Mouse (Mus musculus): Measurements from ENCODE around the gene Tsc22d3. TPM values are rescaled to one million over a fixed set of nuclear protein-coding genes. Genes with fewer than 3 reads are reported as not detected.

Gene Tsc22d3
- polyA plus RNA-seq, 1 experiment from 2014 or later = 113 TPM

DNA sequence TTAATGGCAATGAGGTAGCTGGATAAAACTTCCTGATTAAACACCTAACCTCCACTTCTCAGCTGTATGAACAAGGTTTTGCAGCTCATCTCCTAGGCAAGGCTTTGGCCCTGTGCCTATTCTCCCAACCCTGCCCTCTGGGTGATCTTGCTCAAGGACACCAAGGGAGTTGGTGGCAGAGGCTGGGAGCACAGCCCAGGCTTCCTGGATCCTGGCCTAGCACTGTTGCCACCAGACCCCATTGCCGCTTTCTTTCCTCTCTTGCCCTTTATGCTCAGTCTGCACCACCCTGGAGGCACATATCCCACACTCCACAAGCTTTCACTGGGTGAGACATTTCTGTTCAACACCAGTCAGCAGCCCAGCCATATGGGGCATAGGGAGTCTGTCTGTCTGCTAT lies 35.7 kb downstream of the Tsc22d3 start:
- Histone ChIP-seq H3K4me2 (replicated peaks) (no peak overlapping the region), H3K4me1 (no peaks in the 10 kb centered on the region), H3K9me3 (no peaks in the 10 kb centered on the region), H3K4me3 (no peak overlapping the region), H3K9ac (no peak overlapping the region), H3K27me3 (peaks cover 25% of the 10 kb centered on the region), H3K27ac (no peak overlapping the region), H3K36me3 (no peaks in the 10 kb centered on the region)
- WGBS = 88% methylated on average over 1 of the region's 1 CpGs
- no peak for ATAC-seq (ENCODE audit: insufficient number of reproducible peaks, insufficient read depth, low FRiP score, low TSS enrichment)

DNA sequence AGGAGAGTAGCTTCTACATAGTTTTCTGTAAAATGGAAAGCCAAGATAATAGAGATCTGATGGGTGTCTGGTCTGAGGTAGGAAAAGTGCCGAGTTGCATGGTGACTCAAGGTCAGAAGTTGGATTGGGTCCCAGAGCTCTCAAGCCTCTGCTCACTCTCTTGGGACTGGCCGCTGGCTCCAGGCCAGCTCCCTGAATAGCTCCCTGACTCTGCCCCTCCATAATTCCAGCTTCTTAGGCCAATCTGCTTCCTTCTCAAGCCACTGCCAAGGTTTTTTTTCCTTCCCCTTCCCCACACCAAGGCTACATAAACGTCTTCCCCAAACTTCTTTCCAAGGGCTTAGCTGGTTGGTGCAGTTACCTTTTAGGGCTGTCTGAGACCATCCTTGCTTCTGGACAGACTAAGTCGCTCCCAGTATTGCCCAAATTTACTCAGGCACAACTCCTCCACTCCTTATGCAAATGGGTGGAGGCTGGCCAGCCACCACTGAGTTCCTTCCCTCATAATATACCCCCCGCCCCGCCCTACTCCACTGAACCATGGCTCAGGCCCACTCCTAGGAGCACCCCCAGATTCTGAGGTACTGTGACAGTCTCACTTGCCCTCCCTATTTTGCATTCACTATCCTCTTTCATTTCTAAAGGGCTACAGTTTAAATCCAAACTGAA lies 42.1 kb downstream of the Tsc22d3 start:
- H3K27me3 ChIP-seq = peaks cover 5% of the 10 kb centered on the region; the same call in 1 of the 2 replicates

DNA sequence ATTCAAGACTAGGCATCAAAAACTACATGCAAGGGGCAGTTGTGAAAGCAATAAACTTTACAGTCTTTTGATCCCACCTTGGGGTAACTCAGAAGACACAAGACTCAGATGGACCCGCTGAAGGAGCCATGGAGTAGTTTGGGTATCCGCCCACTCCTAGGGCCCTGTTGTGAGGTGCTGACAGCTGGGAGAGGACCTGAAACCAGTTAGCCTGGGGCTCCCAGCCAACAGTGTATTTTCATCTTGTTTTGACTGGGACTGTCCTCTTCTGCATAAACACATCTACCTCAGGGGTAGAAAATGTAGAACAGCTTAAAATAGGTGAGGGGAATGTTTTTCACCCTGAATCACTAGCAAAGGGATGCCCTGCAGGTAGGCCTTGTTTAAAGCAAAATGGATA lies 44.5 kb downstream of the Tsc22d3 start:
- H3K4me3 ChIP-seq = no peak overlapping the region
- H3K4me2 ChIP-seq (replicated peaks) = no peak overlapping the region
- H3K9me3 ChIP-seq = no peaks in the 10 kb centered on the region
- no peak for ATAC-seq (ENCODE audit: insufficient number of reproducible peaks, insufficient read depth, low FRiP score, low TSS enrichment)
- H3K27me3 ChIP-seq = peaks cover 7% of the 10 kb centered on the region; the same call in 1 of the 2 replicates
- WGBS = 72% methylated on average over 2 of the region's 2 CpGs
- no peaks in the 10 kb centered on the region for H3K36me3 ChIP-seq
- no peak overlapping the region for H3K27ac ChIP-seq
- H3K9ac ChIP-seq = no peak overlapping the region
- H3K4me1 ChIP-seq = no peaks in the 10 kb centered on the region

More for the DNA sequence above, 42.1 kb downstream of the Tsc22d3 start:
- no peaks in the 10 kb centered on the region for H3K9me3 ChIP-seq
- ATAC-seq (ENCODE audit: insufficient number of reproducible peaks, insufficient read depth, low FRiP score, low TSS enrichment) = no peak
- no peak overlapping the region for H3K4me2 ChIP-seq (replicated peaks)
- WGBS = 81% methylated on average over 6 of the region's 6 CpGs
- no peak overlapping the region for H3K4me3 ChIP-seq
- no peaks in the 10 kb centered on the region for H3K4me1 ChIP-seq
- no peak overlapping the region for H3K27ac ChIP-seq
- H3K9ac ChIP-seq = no peak overlapping the region
- H3K36me3 ChIP-seq = no peaks in the 10 kb centered on the region

DNA sequence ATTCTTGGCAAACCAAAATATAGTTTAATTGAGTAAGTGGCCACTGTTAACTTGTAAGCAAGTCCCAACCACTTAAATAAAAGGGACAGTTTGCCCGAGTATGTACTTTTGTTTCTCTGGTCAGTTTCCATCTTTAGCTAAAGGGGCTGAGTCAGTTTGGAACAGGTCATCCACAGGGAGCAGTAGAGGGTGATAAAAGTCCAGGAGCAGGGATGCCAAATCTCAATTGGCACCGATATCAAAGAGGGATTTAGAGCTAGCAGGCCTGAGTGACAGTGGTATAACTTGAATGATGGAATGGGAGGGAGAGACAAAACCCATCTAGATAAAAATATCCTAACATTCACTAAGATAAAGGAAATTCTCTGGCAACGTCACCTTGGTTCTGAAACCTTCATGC lies 45.0 kb downstream of the Tsc22d3 start:
- Histone ChIP-seq H3K4me2 (replicated peaks) (no peak overlapping the region), H3K27me3 (peaks cover 12% of the 10 kb centered on the region; the same call in 1 of the 2 replicates), H3K9me3 (no peaks in the 10 kb centered on the region), H3K9ac (no peak overlapping the region), H3K4me3 (no peak overlapping the region), H3K27ac (no peak overlapping the region), H3K4me1 (no peaks in the 10 kb centered on the region), H3K36me3 (no peaks in the 10 kb centered on the region)
- no peak for ATAC-seq (ENCODE audit: insufficient number of reproducible peaks, insufficient read depth, low FRiP score, low TSS enrichment)
- WGBS = 79% methylated on average over 3 of the region's 3 CpGs

- Histone ChIP-seq H3K9me3 (no peaks in the 10 kb centered on the region), H3K27ac (no peak overlapping the region), H3K4me3 (no peak overlapping the region), H3K4me1 (no peaks in the 10 kb centered on the region), H3K36me3 (no peaks in the 10 kb centered on the region), H3K9ac (no peak overlapping the region), H3K27me3 (peaks cover 29% of the 10 kb centered on the region; the same call in 1 of the 2 replicates), H3K4me2 (replicated peaks) (no peak overlapping the region)
- WGBS = 81% methylated on average over 7 of the region's 7 CpGs
- ATAC-seq (ENCODE audit: insufficient number of reproducible peaks, insufficient read depth, low FRiP score, low TSS enrichment) = no peak
Observed at GRCm38 (mm10) chrX:140547660-140548419, 52.6 kb downstream of the Tsc22d3 start.

- 43% methylated on average over 3 of the region's 3 CpGs for WGBS
- no peak overlapping the region for H3K9ac ChIP-seq
Observed at GRCm38 (mm10) chrX:140544737-140545136, 55.7 kb downstream of the Tsc22d3 start.

GRCm38 (mm10) chrX:140542938-140543673 lies 57.4 kb downstream of the Tsc22d3 start:
- H3K27me3 ChIP-seq = peaks cover 11% of the 10 kb centered on the region; the same call in 1 of the 2 replicates
- peak; percentile 78 for ATAC-seq (ENCODE audit: insufficient number of reproducible peaks, insufficient read depth, low FRiP score, low TSS enrichment)
- WGBS = 31% methylated on average over 18 of the region's 18 CpGs

More at GRCm38 (mm10) chrX:140544737-140545136, 55.7 kb downstream of the Tsc22d3 start:
- Histone ChIP-seq H3K4me3 (no peak overlapping the region), H3K27ac (no peak overlapping the region), H3K4me2 (replicated peaks) (no peak overlapping the region), H3K4me1 (no peaks in the 10 kb centered on the region), H3K36me3 (0 out of 2 replicates have a peak, but pooled peaks cover 3% of the 10 kb centered on the region), H3K9me3 (no peaks in the 10 kb centered on the region), H3K27me3 (peaks cover 22% of the 10 kb centered on the region; the same call in 1 of the 2 replicates)
- no peak for ATAC-seq (ENCODE audit: insufficient number of reproducible peaks, insufficient read depth, low FRiP score, low TSS enrichment)

DNA sequence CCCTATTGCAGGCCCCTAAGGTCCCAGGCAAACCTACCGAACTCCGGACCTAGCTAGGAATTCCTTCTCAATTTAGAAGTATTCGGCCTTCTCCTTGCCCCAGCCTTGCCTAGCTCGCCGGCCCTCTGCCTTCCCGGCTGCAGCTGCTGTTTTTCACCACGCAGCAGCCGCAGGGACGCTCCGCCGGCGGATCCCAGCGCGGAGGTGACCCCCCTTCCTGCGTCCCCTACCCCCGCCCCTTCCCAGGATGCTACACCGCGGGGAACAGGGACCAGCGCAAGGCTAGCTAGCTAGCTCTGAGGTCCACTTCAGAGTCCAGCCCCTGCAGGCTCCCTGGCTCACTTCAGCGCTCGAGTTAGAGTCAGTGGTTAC lies 58.0 kb downstream of the Tsc22d3 start:
- H3K9me3 ChIP-seq = no peaks in the 10 kb centered on the region
- WGBS = 16% methylated on average over 21 of the region's 21 CpGs
- H3K4me1 ChIP-seq = no peaks in the 10 kb centered on the region
- peak; percentile 90 for ATAC-seq (ENCODE audit: insufficient number of reproducible peaks, insufficient read depth, low FRiP score, low TSS enrichment)
- peak overlapping the region; percentile 45 for H3K4me3 ChIP-seq
- H3K4me2 ChIP-seq (replicated peaks) = peak overlapping the region; percentile 57
- H3K9ac ChIP-seq = peak overlapping the region; percentile 55
- H3K36me3 ChIP-seq = 0 out of 2 replicates have a peak, but pooled peaks cover 3% of the 10 kb centered on the region
- peaks cover 7% of the 10 kb centered on the region; the same call in 1 of the 2 replicates for H3K27me3 ChIP-seq
- H3K27ac ChIP-seq = peak overlapping the region; percentile 83

More at GRCm38 (mm10) chrX:140542938-140543673, 57.4 kb downstream of the Tsc22d3 start:
- Histone ChIP-seq H3K36me3 (0 out of 2 replicates have a peak, but pooled peaks cover 3% of the 10 kb centered on the region), H3K4me2 (replicated peaks) (peak overlapping the region; percentile 57), H3K4me1 (no peaks in the 10 kb centered on the region), H3K27ac (peak overlapping the region; percentile 83), H3K4me3 (peak overlapping the region; percentile 45), H3K9me3 (no peaks in the 10 kb centered on the region), H3K9ac (peak overlapping the region; percentile 55)

- Histone ChIP-seq H3K4me2 (replicated peaks) (peak overlapping the region; percentile 57), H3K36me3 (0 out of 2 replicates have a peak, but pooled peaks cover 3% of the 10 kb centered on the region), H3K27ac (peak overlapping the region; percentile 83), H3K9ac (peak overlapping the region; percentile 55), H3K27me3 (peaks cover 7% of the 10 kb centered on the region; the same call in 1 of the 2 replicates), H3K4me3 (peak overlapping the region; percentile 45), H3K9me3 (no peaks in the 10 kb centered on the region), H3K4me1 (no peaks in the 10 kb centered on the region)
- ATAC-seq (ENCODE audit: insufficient number of reproducible peaks, insufficient read depth, low FRiP score, low TSS enrichment) = peak; percentile 29; the same call in 1 of the 2 replicates
- 24% methylated on average over 10 of the region's 10 CpGs for WGBS
Observed at GRCm38 (mm10) chrX:140541711-140542473, 58.6 kb downstream of the Tsc22d3 start.

DNA sequence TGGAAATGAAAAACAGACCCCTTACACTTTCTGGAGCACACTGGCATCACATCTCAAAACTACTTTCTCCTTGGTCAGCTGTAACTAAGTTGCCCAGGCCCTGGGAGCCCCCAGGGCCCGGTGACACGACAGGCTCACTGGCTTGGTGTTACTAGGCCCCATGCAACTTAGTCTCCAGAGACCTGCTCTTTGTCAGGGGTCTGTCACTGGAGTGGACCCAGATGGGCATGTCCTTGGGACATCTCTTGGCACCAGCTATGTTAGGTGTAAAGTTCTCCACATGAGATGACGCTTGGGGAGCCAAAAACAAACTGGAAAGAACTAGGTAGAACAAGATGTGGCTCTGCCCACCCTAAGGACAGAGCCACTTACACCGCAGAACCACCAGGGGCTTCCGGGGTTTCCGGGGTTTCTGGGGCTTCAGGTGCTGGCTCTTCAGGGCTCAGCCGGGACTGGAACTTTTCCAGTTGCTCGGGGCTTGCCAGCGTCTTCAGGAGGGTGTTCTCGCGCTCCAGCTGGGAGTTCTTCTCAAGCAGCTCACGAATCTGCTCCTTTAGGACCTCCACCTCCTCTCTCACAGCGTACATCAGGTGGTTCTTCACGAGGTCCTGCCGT lies 59.9 kb downstream of the Tsc22d3 start:
- Histone ChIP-seq H3K27ac (no peak overlapping the region), H3K9me3 (no peaks in the 10 kb centered on the region), H3K9ac (no peak overlapping the region), H3K4me2 (replicated peaks) (no peak overlapping the region), H3K27me3 (peaks cover 7% of the 10 kb centered on the region; the same call in 1 of the 2 replicates), H3K4me1 (no peaks in the 10 kb centered on the region), H3K36me3 (0 out of 2 replicates have a peak, but pooled peaks cover 3% of the 10 kb centered on the region), H3K4me3 (no peak overlapping the region)
- ATAC-seq (ENCODE audit: insufficient number of reproducible peaks, insufficient read depth, low FRiP score, low TSS enrichment) = no peak
- WGBS = 89% methylated on average over 15 of the region's 15 CpGs

Measured in embryonic facial prominence, embryonic 12.5 days (tissue).